Mouse (Mus musculus) spleen, adult 2 months (tissue): ENCODE measurements around the gene Rmdn3.

Experiments used
- CTCF ChIP-seq: fragments of 200-500 bp; IDR thresholded peaks from 2 replicates; pipeline ENCODE4 v1.5.1; 2011; ENCODE audit warnings: mild to moderate bottlenecking, inconsistent platforms; ENCODE audit not compliant: insufficient read depth, insufficient read length, insufficient replicate concordance; ENCODE audit errors: extremely low read depth
- POLR2A ChIP-seq: fragments of 200-500 bp; IDR thresholded peaks from 2 replicates; pipeline ENCODE4 v1.6.1; 2011; ENCODE audit warnings: low read depth, low read length, inconsistent platforms

- TF ChIP-seq CTCF (no peak), POLR2A (no peak)
These were observed 4.6 kb downstream of the Rmdn3 start for GRCm38 (mm10) chr2:119152255-119152654.
